Mouse (Mus musculus) hindbrain, embryonic 11.5 days (tissue): ENCODE results near the gene Gpr65. TPM values are rescaled to one million over a fixed set of nuclear protein-coding genes. Genes with fewer than 3 reads are reported as not detected.
"Not testable (repeated sequence)": the region's sequence is repeated elsewhere in the genome, so short reads cannot be mapped to it uniquely, and the experiment has no call there.

Source experiments
- ATAC-seq: fragments of 200-750 bp; cut with Nextera tagmentation; 2 replicates; pipeline ENCODE4 v1.8.0; 2017; ENCODE audit warnings: mild to moderate bottlenecking, moderate TSS enrichment, moderate library complexity; ENCODE audit not compliant: low FRiP score
- DNase-seq: peaks from one replicate; pipeline ENCODE4 v3.0.0-alpha.2; 2015; ENCODE audit warnings: low spot score
- H3K27ac ChIP-seq: fragments of 300-500 bp; sonication (generic); 2 replicates; pipeline ENCODE4 v1.5.1; 2014; ENCODE audit warnings: mild to moderate bottlenecking, low read depth, low read length
- H3K27me3 ChIP-seq: fragments of 300-500 bp; sonication (generic); 2 replicates; pipeline ENCODE4 v1.6.1; 2014; ENCODE audit warnings: mild to moderate bottlenecking, low read length, moderate library complexity, mixed read lengths; ENCODE audit not compliant: control insufficient read depth, insufficient read depth
- H3K36me3 ChIP-seq: fragments of 300-500 bp; sonication (generic); 2 replicates; pipeline ENCODE4 v1.6.1; 2014; ENCODE audit warnings: mild to moderate bottlenecking, low read length, moderate library complexity, mixed read lengths; ENCODE audit not compliant: control insufficient read depth, insufficient read depth
- H3K4me1 ChIP-seq: fragments of 300-500 bp; sonication (generic); replicated peaks from 2 replicates; pipeline ENCODE4 v1.6.1; 2014; ENCODE audit warnings: low read length, mixed read lengths; ENCODE audit not compliant: control insufficient read depth, insufficient read depth
- H3K4me2 ChIP-seq: fragments of 300-500 bp; sonication (generic); replicated peaks from 2 replicates; pipeline ENCODE4 v1.6.1; 2014; ENCODE audit warnings: mild to moderate bottlenecking, low read depth, low read length
- H3K4me3 ChIP-seq: fragments of 300-500 bp; sonication (generic); 2 replicates; pipeline ENCODE4 v1.5.1; 2014; ENCODE audit warnings: low read depth, low read length
- H3K9ac ChIP-seq: fragments of 300-500 bp; sonication (generic); 2 replicates; pipeline ENCODE4 v1.6.1; 2014; ENCODE audit warnings: low read depth, low read length
- H3K9me3 ChIP-seq: fragments of 300-500 bp; sonication (generic); 2 replicates; pipeline ENCODE4 v1.6.1; 2016; ENCODE audit warnings: low read length; ENCODE audit not compliant: control insufficient read depth
- WGBS: fragments of 180-500 bp; shearing (Covaris S2); extraction: QIAGEN DNeasy Blood & Tissue Kit; methylation state at CpG from one replicate; pipeline ENCODE4 v1.1.7; 2014; 5-methylcytosine and 5-hydroxymethylcytosine counted together
- polyA plus RNA-seq: library from polyadenylated mRNA; unstranded; fragments of >200 nt; fragmentation: Nextera tagmentation; extraction: Ambion mirVana; gene quantifications from 2 replicates; pipeline ENCODE4 v1.2.1, GENCODE M21; 2014

Gpr65 gene
- 0.60 and 1.5 TPM in 2 replicates for polyA plus RNA-seq

- no peak within 1 kb of the TSS for H3K9ac ChIP-seq
These were observed at the start of gene Gpr65 for GRCm38 (mm10) chr12:98268441-98269369. Gene Gpr65 (plus strand): TSS chr12:98268635.

GRCm38 (mm10) chr12:98223286-98223685 lies 45.1 kb upstream of the Gpr65 start:
- Histone ChIP-seq H3K9ac (no peak overlapping the region), H3K4me2 (no peak overlapping the region), H3K27me3 (no peaks in the 10 kb centered on the region), H3K4me1 (no peaks in the 10 kb centered on the region), H3K27ac (no peak overlapping the region), H3K9me3 (no peaks in the 10 kb centered on the region), H3K4me3 (no peak overlapping the region), H3K36me3 (no peaks in the 10 kb centered on the region)
- 91% methylated on average over 5 of the region's 5 CpGs for WGBS
- DNase-seq (no peak), ATAC-seq (no peak)

More at GRCm38 (mm10) chr12:98268441-98269369, at the start of gene Gpr65:
- no peak within 1 kb of the TSS for H3K4me3 ChIP-seq
- H3K27me3 ChIP-seq = no peaks in the 10 kb centered on the region
- no peaks in the 10 kb centered on the region for H3K36me3 ChIP-seq
- no peak within 1 kb of the TSS for H3K4me2 ChIP-seq
- no peak within 1 kb of the TSS for H3K27ac ChIP-seq
- H3K9me3 ChIP-seq = no peaks in the 10 kb centered on the region
- ATAC-seq (no peak), DNase-seq (no peak)
- WGBS = 93% methylated on average over 13 of the region's 13 CpGs
- no peaks in the 10 kb centered on the region for H3K4me1 ChIP-seq

GRCm38 (mm10) chr12:98227037-98227436 lies 41.4 kb upstream of the Gpr65 start:
- no peak for DNase-seq
- 97% methylated on average over 2 of the region's 2 CpGs for WGBS

GRCm38 (mm10) chr12:98238478-98238877 lies 30.0 kb upstream of the Gpr65 start:
- not testable (repeated sequence) for H3K9me3 ChIP-seq

More at GRCm38 (mm10) chr12:98227037-98227436, 41.4 kb upstream of the Gpr65 start:
- no peaks in the 10 kb centered on the region for H3K36me3 ChIP-seq
- no peaks in the 10 kb centered on the region for H3K4me1 ChIP-seq
- H3K9me3 ChIP-seq = no peaks in the 10 kb centered on the region
- no peak overlapping the region for H3K4me2 ChIP-seq
- H3K27me3 ChIP-seq = no peaks in the 10 kb centered on the region
- ATAC-seq = no peak
- no peak overlapping the region for H3K4me3 ChIP-seq
- no peak overlapping the region for H3K9ac ChIP-seq
- no peak overlapping the region for H3K27ac ChIP-seq

GRCm38 (mm10) chr12:98244161-98244560 lies 24.3 kb upstream of the Gpr65 start:
- no peak for DNase-seq
- no peak overlapping the region for H3K4me2 ChIP-seq
- no peak for ATAC-seq

More at GRCm38 (mm10) chr12:98238478-98238877, 30.0 kb upstream of the Gpr65 start:
- not testable (repeated sequence) for H3K4me1 ChIP-seq, H3K27me3 ChIP-seq, DNase-seq, H3K27ac ChIP-seq, H3K9ac ChIP-seq, H3K4me3 ChIP-seq, H3K36me3 ChIP-seq, H3K4me2 ChIP-seq, ATAC-seq
- 85% methylated on average over 6 of the region's 6 CpGs for WGBS

GRCm38 (mm10) chr12:98244865-98245264 lies 23.6 kb upstream of the Gpr65 start:
- Histone ChIP-seq H3K9ac (no peak overlapping the region), H3K4me2 (no peak overlapping the region), H3K4me1 (no peaks in the 10 kb centered on the region), H3K27ac (no peak overlapping the region), H3K4me3 (no peak overlapping the region), H3K36me3 (no peaks in the 10 kb centered on the region), H3K9me3 (no peaks in the 10 kb centered on the region), H3K27me3 (no peaks in the 10 kb centered on the region)
- 92% methylated on average over 5 of the region's 5 CpGs for WGBS
- DNase-seq (no peak), ATAC-seq (no peak)

More at GRCm38 (mm10) chr12:98244161-98244560, 24.3 kb upstream of the Gpr65 start:
- no peak overlapping the region for H3K27ac ChIP-seq
- H3K9me3 ChIP-seq = no peaks in the 10 kb centered on the region
- H3K36me3 ChIP-seq = no peaks in the 10 kb centered on the region
- H3K9ac ChIP-seq = no peak overlapping the region
- no peaks in the 10 kb centered on the region for H3K27me3 ChIP-seq
- 94% methylated on average over 4 of the region's 4 CpGs for WGBS
- no peak overlapping the region for H3K4me3 ChIP-seq
- H3K4me1 ChIP-seq = no peaks in the 10 kb centered on the region

GRCm38 (mm10) chr12:98246835-98247234 lies 21.6 kb upstream of the Gpr65 start:
- ATAC-seq = no peak

GRCm38 (mm10) chr12:98249671-98250070 lies 18.8 kb upstream of the Gpr65 start:
- Histone ChIP-seq H3K27me3 (no peaks in the 10 kb centered on the region), H3K36me3 (no peaks in the 10 kb centered on the region), H3K4me2 (no peak overlapping the region), H3K9me3 (no peaks in the 10 kb centered on the region), H3K4me3 (no peak overlapping the region), H3K9ac (no peak overlapping the region), H3K27ac (no peak overlapping the region), H3K4me1 (no peaks in the 10 kb centered on the region)
- DNase-seq (no peak), ATAC-seq (no peak)
- 86% methylated on average over 3 of the region's 3 CpGs for WGBS

More at GRCm38 (mm10) chr12:98246835-98247234, 21.6 kb upstream of the Gpr65 start:
- Histone ChIP-seq H3K36me3 (no peaks in the 10 kb centered on the region), H3K9ac (no peak overlapping the region), H3K27me3 (no peaks in the 10 kb centered on the region), H3K9me3 (no peaks in the 10 kb centered on the region), H3K4me2 (no peak overlapping the region), H3K27ac (no peak overlapping the region), H3K4me1 (no peaks in the 10 kb centered on the region), H3K4me3 (no peak overlapping the region)
- DNase-seq = no peak
- WGBS = 91% methylated on average over 4 of the region's 4 CpGs

GRCm38 (mm10) chr12:98250327-98250726 lies 18.1 kb upstream of the Gpr65 start:
- no peak overlapping the region for H3K9ac ChIP-seq
- H3K4me3 ChIP-seq = no peak overlapping the region
- H3K9me3 ChIP-seq = no peaks in the 10 kb centered on the region
- no peaks in the 10 kb centered on the region for H3K36me3 ChIP-seq
- ATAC-seq (no peak), DNase-seq (no peak)
- no peaks in the 10 kb centered on the region for H3K4me1 ChIP-seq
- 90% methylated on average over 8 of the region's 8 CpGs for WGBS
- H3K27me3 ChIP-seq = no peaks in the 10 kb centered on the region
- H3K27ac ChIP-seq = no peak overlapping the region
- no peak overlapping the region for H3K4me2 ChIP-seq
